Mouse (Mus musculus): ENCODE results near the gene Txn2. TPM values are rescaled to one million over a fixed set of nuclear protein-coding genes. Genes with fewer than 3 reads are reported as not detected.
A peak's percentile ranks its signal among the peaks of the same experiment; 100 is the strongest.

Gene Txn2
- polyA plus RNA-seq, 1 experiment, result 396 TPM

DNA sequence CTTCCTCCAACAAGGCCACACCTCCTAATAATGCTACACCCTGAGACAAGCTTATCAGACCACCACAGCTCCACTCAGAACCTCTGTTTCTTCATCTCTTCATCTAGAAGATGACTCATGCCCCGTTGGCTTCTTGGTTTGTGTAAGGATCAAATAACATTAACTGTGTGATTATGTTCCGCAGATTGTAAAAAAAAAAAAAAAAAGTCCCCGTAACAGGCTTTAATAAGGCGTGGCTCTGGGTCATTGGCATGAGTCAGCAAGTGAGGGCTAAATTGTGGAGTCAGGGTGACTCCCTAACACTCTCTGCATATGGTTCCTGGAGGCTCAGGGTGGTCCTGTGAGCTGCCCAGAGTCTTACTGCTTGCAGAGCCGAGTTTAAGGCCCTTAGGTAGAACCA is 47.1 kb downstream of the Txn2 start:
- peak overlapping the region; percentile 61; the same call in 1 of the 2 replicates for H3K27ac ChIP-seq (ENCODE audit: insufficient read depth, low read depth, low read length)
- no peak for TF ChIP-seq CTCF (conservative IDR thresholded peaks at IDR 0.05; ENCODE audit: insufficient read depth, insufficient read length, low read depth, low read length)

GRCm38 (mm10) chr15:77880738-77881137 is 48.1 kb downstream of the Txn2 start:
- TF ChIP-seq POLR2A (IDR thresholded peaks at IDR 0.05; ENCODE audit: low read depth, low read length), result no peak
- TF ChIP-seq CTCF (conservative IDR thresholded peaks at IDR 0.05; ENCODE audit: insufficient read depth, insufficient read length, low read depth, low read length), result no peak
- no peak for DNase-seq
- WGBS, result 88% methylated on average over 5 of the region's 5 CpGs
- H3K36me3 ChIP-seq (ENCODE audit: control insufficient read depth, insufficient read depth, low read length), result no peaks in the 10 kb centered on the region
- no peak overlapping the region for H3K4me3 ChIP-seq (ENCODE audit: insufficient read depth, low read depth, low read length)
- H3K27ac ChIP-seq (ENCODE audit: insufficient read depth, low read depth, low read length), result no peak overlapping the region
- no peaks in the 10 kb centered on the region for H3K27me3 ChIP-seq (replicated peaks; ENCODE audit: control insufficient read depth, insufficient read depth, low read length)
- H3K4me1 ChIP-seq (ENCODE audit: control insufficient read depth, insufficient read depth, low read length), result no peaks in the 10 kb centered on the region

More for the DNA sequence above, 47.1 kb downstream of the Txn2 start:
- DNase-seq, result no peak
- Histone ChIP-seq H3K4me3 (ENCODE audit: insufficient read depth, low read depth, low read length) (no peak overlapping the region), H3K36me3 (ENCODE audit: control insufficient read depth, insufficient read depth, low read length) (no peaks in the 10 kb centered on the region), H3K4me1 (ENCODE audit: control insufficient read depth, insufficient read depth, low read length) (peaks cover 4% of the 10 kb centered on the region; the same call in 1 of the 2 replicates), H3K27me3 (replicated peaks; ENCODE audit: control insufficient read depth, insufficient read depth, low read length) (no peaks in the 10 kb centered on the region)
- 71% methylated on average over 5 of the region's 5 CpGs for WGBS

- 81% methylated on average over 3 of the region's 3 CpGs for WGBS
- no peak overlapping the region for H3K4me3 ChIP-seq (ENCODE audit: insufficient read depth, low read depth, low read length)
- TF ChIP-seq CTCF (conservative IDR thresholded peaks at IDR 0.05; ENCODE audit: insufficient read depth, insufficient read length, low read depth, low read length) (no peak), POLR2A (IDR thresholded peaks at IDR 0.05; ENCODE audit: low read depth, low read length) (no peak)
- DNase-seq, result no peak
- no peaks in the 10 kb centered on the region for H3K4me1 ChIP-seq (ENCODE audit: control insufficient read depth, insufficient read depth, low read length)
- no peaks in the 10 kb centered on the region for H3K27me3 ChIP-seq (replicated peaks; ENCODE audit: control insufficient read depth, insufficient read depth, low read length)
- no peaks in the 10 kb centered on the region for H3K36me3 ChIP-seq (ENCODE audit: control insufficient read depth, insufficient read depth, low read length)
- H3K27ac ChIP-seq (ENCODE audit: insufficient read depth, low read depth, low read length), result no peak overlapping the region
Measured at GRCm38 (mm10) chr15:77879756-77880155, 49.0 kb downstream of the Txn2 start.

- Histone ChIP-seq H3K4me3 (ENCODE audit: insufficient read depth, low read depth, low read length) (no peak overlapping the region), H3K27me3 (replicated peaks; ENCODE audit: control insufficient read depth, insufficient read depth, low read length) (no peaks in the 10 kb centered on the region), H3K36me3 (ENCODE audit: control insufficient read depth, insufficient read depth, low read length) (no peaks in the 10 kb centered on the region), H3K4me1 (ENCODE audit: control insufficient read depth, insufficient read depth, low read length) (0 out of 2 replicates have a peak, but pooled peaks cover 2% of the 10 kb centered on the region), H3K27ac (ENCODE audit: insufficient read depth, low read depth, low read length) (peak overlapping the region; percentile 16; the same call in 1 of the 2 replicates)
- 84% methylated on average over 2 of the region's 2 CpGs for WGBS
- TF ChIP-seq CTCF (conservative IDR thresholded peaks at IDR 0.05; ENCODE audit: insufficient read depth, insufficient read length, low read depth, low read length), result no peak
- no peak for TF ChIP-seq POLR2A (IDR thresholded peaks at IDR 0.05; ENCODE audit: low read depth, low read length)
- DNase-seq, result no peak
Measured at GRCm38 (mm10) chr15:77877209-77877608, 51.6 kb downstream of the Txn2 start.

- Histone ChIP-seq H3K4me1 (ENCODE audit: control insufficient read depth, insufficient read depth, low read length) (0 out of 2 replicates have a peak, but pooled peaks cover 2% of the 10 kb centered on the region), H3K27ac (ENCODE audit: insufficient read depth, low read depth, low read length) (peak overlapping the region; percentile 3; the same call in 1 of the 2 replicates), H3K4me3 (ENCODE audit: insufficient read depth, low read depth, low read length) (no peak overlapping the region), H3K36me3 (ENCODE audit: control insufficient read depth, insufficient read depth, low read length) (no peaks in the 10 kb centered on the region), H3K27me3 (replicated peaks; ENCODE audit: control insufficient read depth, insufficient read depth, low read length) (no peaks in the 10 kb centered on the region)
- DNase-seq, result peak; percentile 76
- TF ChIP-seq CTCF (conservative IDR thresholded peaks at IDR 0.05; ENCODE audit: insufficient read depth, insufficient read length, low read depth, low read length) (no peak), POLR2A (IDR thresholded peaks at IDR 0.05; ENCODE audit: low read depth, low read length) (no peak)
- 76% methylated on average over 3 of the region's 3 CpGs for WGBS
Measured at GRCm38 (mm10) chr15:77876716-77877115, 52.1 kb downstream of the Txn2 start.

DNA sequence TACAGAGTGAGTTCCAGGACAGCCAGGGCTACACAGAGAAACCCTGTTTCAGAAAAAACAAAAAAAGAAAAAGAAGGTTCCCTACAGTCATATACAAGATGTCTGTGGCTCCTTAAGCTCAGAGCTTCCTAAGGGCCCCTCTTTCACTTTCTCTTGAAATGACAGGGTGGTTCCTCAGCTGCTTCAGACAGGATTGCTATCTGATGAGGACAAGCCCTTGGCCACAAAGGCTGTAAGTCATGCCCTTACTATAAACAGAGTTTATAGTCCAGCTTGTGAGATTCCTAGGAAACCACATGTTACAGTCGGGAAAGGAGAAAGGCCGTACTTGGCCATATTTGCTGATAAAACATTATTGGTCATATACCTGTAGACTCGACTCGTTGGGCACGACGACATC is 52.9 kb downstream of the Txn2 start:
- Histone ChIP-seq H3K27ac (ENCODE audit: insufficient read depth, low read depth, low read length) (no peak overlapping the region), H3K36me3 (ENCODE audit: control insufficient read depth, insufficient read depth, low read length) (no peaks in the 10 kb centered on the region)
- whole genome bisulfite sequencing, result 90% methylated on average over 6 of the region's 6 CpGs

GRCm38 (mm10) chr15:77874807-77875206 is 54.0 kb downstream of the Txn2 start:
- Histone ChIP-seq H3K27ac (ENCODE audit: insufficient read depth, low read depth, low read length) (no peak overlapping the region), H3K27me3 (replicated peaks; ENCODE audit: control insufficient read depth, insufficient read depth, low read length) (no peaks in the 10 kb centered on the region), H3K36me3 (ENCODE audit: control insufficient read depth, insufficient read depth, low read length) (no peaks in the 10 kb centered on the region), H3K4me1 (ENCODE audit: control insufficient read depth, insufficient read depth, low read length) (0 out of 2 replicates have a peak, but pooled peaks cover 2% of the 10 kb centered on the region), H3K4me3 (ENCODE audit: insufficient read depth, low read depth, low read length) (no peak overlapping the region)
- TF ChIP-seq POLR2A (IDR thresholded peaks at IDR 0.05; ENCODE audit: low read depth, low read length), result no peak
- no peak for TF ChIP-seq CTCF (conservative IDR thresholded peaks at IDR 0.05; ENCODE audit: insufficient read depth, insufficient read length, low read depth, low read length)
- WGBS, result 86% methylated on average over 9 of the region's 9 CpGs
- DNase-seq, result no peak

More for the DNA sequence above, 52.9 kb downstream of the Txn2 start:
- Histone ChIP-seq H3K4me3 (ENCODE audit: insufficient read depth, low read depth, low read length) (no peak overlapping the region), H3K4me1 (ENCODE audit: control insufficient read depth, insufficient read depth, low read length) (0 out of 2 replicates have a peak, but pooled peaks cover 2% of the 10 kb centered on the region), H3K27me3 (replicated peaks; ENCODE audit: control insufficient read depth, insufficient read depth, low read length) (no peaks in the 10 kb centered on the region)
- DNase-seq, result no peak
- TF ChIP-seq CTCF (conservative IDR thresholded peaks at IDR 0.05; ENCODE audit: insufficient read depth, insufficient read length, low read depth, low read length) (no peak), POLR2A (IDR thresholded peaks at IDR 0.05; ENCODE audit: low read depth, low read length) (no peak)
